Mouse (Mus musculus) mesoderm, embryonic 11.5 days (tissue): ENCODE measurements around the gene Frmd6.

Experiments used
- DNase-seq: peaks from one replicate; pipeline ENCODE4 v3.0.0-alpha.2; 2012; ENCODE audit warnings: low read depth, low spot score

The Frmd6 gene

GRCm38 (mm10) chr12:70824729-70825650 lies at the start of gene Frmd6:
TSS of gene Frmd6 (plus strand) at chr12:70825514.
- peak; percentile 96 for DNase-seq

GRCm38 (mm10) chr12:70775609-70776008 lies 49.7 kb upstream of the Frmd6 start:
- DNase-seq: no peak

- DNase-seq: no peak
These were observed 48.6 kb upstream of the Frmd6 start for GRCm38 (mm10) chr12:70776683-70777082.

- DNase-seq: no peak
These were observed 47.8 kb upstream of the Frmd6 start for GRCm38 (mm10) chr12:70777466-70777865.

GRCm38 (mm10) chr12:70777866-70778265 lies 47.4 kb upstream of the Frmd6 start:
- DNase-seq: no peak

- no peak for DNase-seq
These were observed 47.0 kb upstream of the Frmd6 start for GRCm38 (mm10) chr12:70778271-70778670.

GRCm38 (mm10) chr12:70778724-70779123 lies 46.6 kb upstream of the Frmd6 start:
- DNase-seq: no peak

GRCm38 (mm10) chr12:70783049-70783448 lies 42.3 kb upstream of the Frmd6 start:
- DNase-seq: no peak

- no peak for DNase-seq
These were observed 41.7 kb upstream of the Frmd6 start for GRCm38 (mm10) chr12:70783475-70784239.

- DNase-seq: no peak
These were observed 41.0 kb upstream of the Frmd6 start for GRCm38 (mm10) chr12:70784240-70784705.

GRCm38 (mm10) chr12:70789341-70789740 lies 36.0 kb upstream of the Frmd6 start:
- DNase-seq: no peak

GRCm38 (mm10) chr12:70793291-70793690 lies 32.0 kb upstream of the Frmd6 start:
- DNase-seq: no peak

GRCm38 (mm10) chr12:70794543-70795388 lies 30.5 kb upstream of the Frmd6 start:
- peak; percentile 58 for DNase-seq

- no peak for DNase-seq
These were observed 30.0 kb upstream of the Frmd6 start for GRCm38 (mm10) chr12:70795389-70795711.

GRCm38 (mm10) chr12:70798496-70798895 lies 26.8 kb upstream of the Frmd6 start:
- no peak for DNase-seq

- no peak for DNase-seq
These were observed 25.9 kb upstream of the Frmd6 start for GRCm38 (mm10) chr12:70799231-70800002.

GRCm38 (mm10) chr12:70800086-70800485 lies 25.2 kb upstream of the Frmd6 start:
- DNase-seq: no peak

- no peak for DNase-seq
These were observed 24.0 kb upstream of the Frmd6 start for GRCm38 (mm10) chr12:70801361-70801760.

GRCm38 (mm10) chr12:70803494-70803893 lies 21.8 kb upstream of the Frmd6 start:
- no peak for DNase-seq

GRCm38 (mm10) chr12:70804989-70805388 lies 20.3 kb upstream of the Frmd6 start:
- no peak for DNase-seq

GRCm38 (mm10) chr12:70807543-70807942 lies 17.8 kb upstream of the Frmd6 start:
- DNase-seq: no peak
